Mouse (Mus musculus) heart, embryonic 16.5 days (tissue): ENCODE measurements at regions not wholly inside any gene's neighbourhood (a gene's known extent, or its start where the extent isn't known, plus 50 kb on each side); places are given as distances from the start of the nearest gene placed in this dataset.

Experiments used
- ATAC-seq: fragments of 200-750 bp; cut with Nextera tagmentation; replicated peaks from 2 replicates; pipeline ENCODE4 v1.8.0; 2017; ENCODE audit warnings: moderate number of reproducible peaks; ENCODE audit not compliant: insufficient read depth, low FRiP score; ENCODE audit errors: extremely low read depth
- H3K27ac ChIP-seq: fragments of 300-500 bp; sonication (generic); 2 replicates; pipeline ENCODE4 v1.5.1; 2014; ENCODE audit warnings: mild to moderate bottlenecking, low read length, control low read depth, moderate library complexity
- H3K27me3 ChIP-seq: fragments of 300-500 bp; sonication (generic); 2 replicates; pipeline ENCODE4 v1.6.1; 2014; ENCODE audit warnings: low read length, mixed read lengths; ENCODE audit not compliant: control insufficient read depth, insufficient read depth
- H3K36me3 ChIP-seq: fragments of 300-500 bp; sonication (generic); 2 replicates; pipeline ENCODE4 v1.6.1; 2014; ENCODE audit not compliant: control insufficient read depth, insufficient read depth
- H3K4me1 ChIP-seq: fragments of 300-500 bp; sonication (generic); 2 replicates; pipeline ENCODE4 v1.6.1; 2014; ENCODE audit warnings: low read length, mixed read lengths; ENCODE audit not compliant: control insufficient read depth, insufficient read depth
- H3K4me2 ChIP-seq: fragments of 300-500 bp; sonication (generic); 2 replicates; pipeline ENCODE4 v1.6.1; 2014; ENCODE audit warnings: low read depth, mild to moderate bottlenecking, control low read depth, low read length
- H3K4me3 ChIP-seq: fragments of 300-500 bp; sonication (generic); 2 replicates; pipeline ENCODE4 v1.5.1; 2014; ENCODE audit warnings: mild to moderate bottlenecking, control low read depth, low read length
- H3K9ac ChIP-seq: fragments of 300-500 bp; sonication (generic); 2 replicates; pipeline ENCODE4 v1.6.1; 2014; ENCODE audit warnings: low read length, control low read depth
- H3K9me3 ChIP-seq: fragments of 300-500 bp; sonication (generic); replicated peaks from 2 replicates; pipeline ENCODE4 v1.6.1; 2016; ENCODE audit warnings: low read length; ENCODE audit not compliant: control insufficient read depth
- WGBS: fragments of 180-500 bp; shearing (Covaris S2); extraction: QIAGEN DNeasy Blood & Tissue Kit; methylation state at CpG from one replicate; pipeline ENCODE4 v1.1.7; 2014; 5-methylcytosine and 5-hydroxymethylcytosine counted together

GRCm38 (mm10) chr14:71973016-71973415 lies 518.6 kb downstream of the Gm9195 start:
- WGBS, result 80% methylated on average over 4 of the region's 4 CpGs
- Histone ChIP-seq H3K36me3 (no peaks in the 10 kb centered on the region), H3K4me2 (no peak overlapping the region)

GRCm38 (mm10) chr14:71972521-71972920 lies 519.1 kb downstream of the Gm9195 start:
- H3K27me3 ChIP-seq, result no peaks in the 10 kb centered on the region
- H3K4me3 ChIP-seq, result no peak overlapping the region
- H3K36me3 ChIP-seq, result no peaks in the 10 kb centered on the region
- H3K9ac ChIP-seq, result no peak overlapping the region
- H3K4me1 ChIP-seq, result no peaks in the 10 kb centered on the region
- no peaks in the 10 kb centered on the region for H3K9me3 ChIP-seq
- ATAC-seq, result no peak
- no peak overlapping the region for H3K4me2 ChIP-seq
- H3K27ac ChIP-seq, result no peak overlapping the region
- WGBS, result 93% methylated on average over 1 of the region's 1 CpGs

More at GRCm38 (mm10) chr14:71973016-71973415, 518.6 kb downstream of the Gm9195 start:
- Histone ChIP-seq H3K4me1 (no peaks in the 10 kb centered on the region), H3K4me3 (no peak overlapping the region), H3K9me3 (no peaks in the 10 kb centered on the region), H3K27ac (no peak overlapping the region), H3K27me3 (no peaks in the 10 kb centered on the region), H3K9ac (no peak overlapping the region)
- no peak for ATAC-seq

GRCm38 (mm10) chr14:71967646-71968045 lies 524.0 kb downstream of the Gm9195 start:
- Histone ChIP-seq H3K4me2 (no peak overlapping the region), H3K27ac (no peak overlapping the region), H3K27me3 (no peaks in the 10 kb centered on the region), H3K36me3 (no peaks in the 10 kb centered on the region), H3K9me3 (no peaks in the 10 kb centered on the region), H3K4me3 (no peak overlapping the region), H3K9ac (no peak overlapping the region), H3K4me1 (no peaks in the 10 kb centered on the region)
- ATAC-seq, result no peak
- WGBS, result 59% methylated on average over 6 of the region's 6 CpGs

GRCm38 (mm10) chr14:71963389-71964169 lies 528.1 kb downstream of the Gm9195 start:
- no peak overlapping the region for H3K4me3 ChIP-seq
- no peak overlapping the region for H3K27ac ChIP-seq
- H3K9me3 ChIP-seq, result no peaks in the 10 kb centered on the region
- no peaks in the 10 kb centered on the region for H3K4me1 ChIP-seq
- WGBS, result 8% methylated on average over 4 of the region's 4 CpGs
- no peak overlapping the region for H3K4me2 ChIP-seq
- H3K9ac ChIP-seq, result no peak overlapping the region
- no peaks in the 10 kb centered on the region for H3K36me3 ChIP-seq
- no peak for ATAC-seq
- H3K27me3 ChIP-seq, result no peaks in the 10 kb centered on the region

- H3K27ac ChIP-seq, result no peak overlapping the region
- H3K36me3 ChIP-seq, result no peaks in the 10 kb centered on the region
- no peaks in the 10 kb centered on the region for H3K9me3 ChIP-seq
- no peak overlapping the region for H3K4me3 ChIP-seq
- WGBS, result 87% methylated on average over 2 of the region's 2 CpGs
- no peaks in the 10 kb centered on the region for H3K27me3 ChIP-seq
- H3K9ac ChIP-seq, result no peak overlapping the region
- no peaks in the 10 kb centered on the region for H3K4me1 ChIP-seq
- ATAC-seq, result no peak
- no peak overlapping the region for H3K4me2 ChIP-seq
Observed at GRCm38 (mm10) chr14:71948701-71949100, 542.9 kb downstream of the Gm9195 start.

DNA sequence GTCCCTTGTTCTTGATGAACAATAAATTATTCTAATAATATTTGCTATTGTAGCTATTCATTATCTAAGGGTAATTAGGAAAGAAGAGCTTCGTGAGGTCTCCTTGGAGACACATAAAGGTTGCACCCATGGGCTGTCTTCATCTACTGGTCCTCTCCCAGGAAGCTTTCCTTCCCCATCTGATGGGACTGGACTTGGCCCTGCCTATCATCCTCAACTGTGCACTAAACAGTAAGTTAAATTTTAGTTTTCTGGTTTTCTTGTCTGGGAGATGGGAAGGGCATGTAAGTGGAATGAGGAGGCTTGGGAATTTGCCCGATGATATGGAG lies 554.5 kb downstream of the Gm9195 start:
- no peak overlapping the region for H3K4me3 ChIP-seq
- no peaks in the 10 kb centered on the region for H3K9me3 ChIP-seq
- no peak overlapping the region for H3K9ac ChIP-seq
- no peak for ATAC-seq
- 72% methylated on average over 2 of the region's 2 CpGs for WGBS
- no peaks in the 10 kb centered on the region for H3K4me1 ChIP-seq
- no peaks in the 10 kb centered on the region for H3K36me3 ChIP-seq
- H3K27me3 ChIP-seq, result no peaks in the 10 kb centered on the region
- no peak overlapping the region for H3K4me2 ChIP-seq
- no peak overlapping the region for H3K27ac ChIP-seq

- no peaks in the 10 kb centered on the region for H3K9me3 ChIP-seq
- 56% methylated on average over 6 of the region's 6 CpGs for WGBS
- no peak overlapping the region for H3K4me2 ChIP-seq
- no peak for ATAC-seq
- H3K27ac ChIP-seq, result no peak overlapping the region
- H3K4me1 ChIP-seq, result no peaks in the 10 kb centered on the region
- no peaks in the 10 kb centered on the region for H3K27me3 ChIP-seq
- H3K4me3 ChIP-seq, result no peak overlapping the region
- no peaks in the 10 kb centered on the region for H3K36me3 ChIP-seq
- H3K9ac ChIP-seq, result no peak overlapping the region
Observed at GRCm38 (mm10) chr14:71936373-71937156, 555.1 kb downstream of the Gm9195 start.

DNA sequence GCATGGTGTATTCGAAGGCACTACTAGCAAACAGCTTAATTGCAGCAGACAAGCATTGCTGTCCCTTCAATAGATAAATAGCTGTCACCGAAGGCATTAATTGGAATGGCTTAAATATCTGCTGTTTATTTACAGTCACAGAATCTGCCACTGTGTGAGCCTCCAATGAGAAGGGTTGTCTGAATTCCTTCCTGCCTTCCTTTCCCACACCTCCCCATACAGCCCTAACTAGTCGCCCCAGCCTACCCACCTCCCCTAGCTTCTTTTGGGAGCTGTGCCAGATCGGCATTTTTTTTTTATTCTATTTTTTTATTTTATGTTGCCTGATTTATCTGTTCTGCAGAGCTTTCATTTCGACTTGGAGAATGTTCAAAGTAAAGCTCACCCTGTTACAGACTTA lies 575.7 kb downstream of the Gm9195 start:
- Histone ChIP-seq H3K4me2 (no peak overlapping the region), H3K27ac (no peak overlapping the region), H3K4me3 (no peak overlapping the region), H3K4me1 (no peaks in the 10 kb centered on the region), H3K36me3 (no peaks in the 10 kb centered on the region), H3K9me3 (no peaks in the 10 kb centered on the region), H3K9ac (no peak overlapping the region), H3K27me3 (no peaks in the 10 kb centered on the region)
- WGBS, result 53% methylated on average over 5 of the region's 5 CpGs
- no peak for ATAC-seq

DNA sequence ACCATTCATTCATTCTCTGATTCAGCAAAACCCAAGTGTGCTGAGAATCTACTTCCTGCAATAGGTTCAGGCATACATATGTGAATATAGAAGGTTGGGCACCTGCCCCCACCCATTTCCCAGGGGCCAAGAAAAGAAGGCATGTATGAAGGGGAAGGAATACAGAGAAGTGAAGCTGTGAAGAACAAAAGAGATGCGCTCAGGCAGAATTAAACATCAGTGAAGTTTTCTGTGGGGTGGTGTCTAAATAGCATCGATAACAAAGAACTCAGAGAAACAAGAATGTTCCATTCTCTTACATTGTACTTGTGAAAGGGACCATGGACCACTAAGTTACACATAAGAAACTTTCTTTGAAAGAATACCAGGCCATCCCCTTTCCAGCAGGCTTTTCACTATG lies 580.7 kb downstream of the Gm9195 start:
- no peak overlapping the region for H3K4me3 ChIP-seq

More for the DNA sequence above, 580.7 kb downstream of the Gm9195 start:
- Histone ChIP-seq H3K27me3 (no peaks in the 10 kb centered on the region), H3K4me2 (no peak overlapping the region), H3K27ac (no peak overlapping the region), H3K9me3 (no peaks in the 10 kb centered on the region), H3K9ac (no peak overlapping the region), H3K36me3 (no peaks in the 10 kb centered on the region), H3K4me1 (no peaks in the 10 kb centered on the region)
- 77% methylated on average over 2 of the region's 2 CpGs for WGBS
- no peak for ATAC-seq
